Mouse (Mus musculus): ENCODE measurements at regions not wholly inside any gene's neighbourhood (a gene's known extent, or its start where the extent isn't known, plus 50 kb on each side); places are given as distances from the start of the nearest gene placed in this dataset.
"Not testable (repeated sequence)": the region's sequence is repeated elsewhere in the genome, so short reads cannot be mapped to it uniquely, and the experiment has no call there.

DNA sequence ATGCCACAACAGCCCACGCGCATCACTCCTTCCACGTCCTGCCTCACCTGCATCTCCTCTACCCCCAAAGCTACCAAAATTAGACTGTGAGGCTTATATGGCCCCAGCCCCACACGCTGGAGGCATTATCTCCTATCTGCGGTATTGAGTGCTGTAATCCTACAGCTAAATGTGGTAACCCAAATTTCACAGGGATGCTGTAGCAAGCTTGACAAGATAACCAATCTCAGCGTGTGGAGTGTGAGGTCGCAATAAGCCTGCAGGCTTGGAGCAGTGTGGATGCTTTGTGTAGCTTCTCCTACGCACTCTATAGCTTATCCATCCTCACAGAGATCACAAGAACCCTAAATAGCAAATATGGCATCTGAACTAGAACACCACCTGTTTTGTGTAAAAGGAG, 251.2 kb upstream of the Kcnh8 start:
- DNase-seq (ENCODE audit: low spot score in 2 of 2): no peak

DNA sequence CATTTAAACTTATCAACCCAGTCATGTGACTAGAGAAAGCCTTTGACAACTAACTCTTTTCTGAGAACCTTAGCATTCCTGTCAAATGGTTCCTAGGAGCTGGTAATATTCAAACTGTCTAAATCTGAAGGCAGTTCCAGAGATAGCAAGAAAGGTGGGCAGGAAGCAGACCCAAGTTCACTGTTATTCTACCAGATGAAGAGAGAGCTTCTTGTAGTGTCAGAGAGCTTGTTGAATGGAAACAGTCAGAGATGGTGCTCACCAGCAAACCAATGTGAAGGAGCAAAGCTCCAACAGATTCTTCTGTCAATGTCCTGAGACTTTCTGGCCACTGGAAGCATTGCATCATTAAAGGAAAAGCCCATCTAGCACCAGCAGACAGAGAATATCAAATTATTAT, 251.8 kb upstream of the Kcnh8 start:
- no peak for DNase-seq (ENCODE audit: low spot score in 2 of 2)

DNA sequence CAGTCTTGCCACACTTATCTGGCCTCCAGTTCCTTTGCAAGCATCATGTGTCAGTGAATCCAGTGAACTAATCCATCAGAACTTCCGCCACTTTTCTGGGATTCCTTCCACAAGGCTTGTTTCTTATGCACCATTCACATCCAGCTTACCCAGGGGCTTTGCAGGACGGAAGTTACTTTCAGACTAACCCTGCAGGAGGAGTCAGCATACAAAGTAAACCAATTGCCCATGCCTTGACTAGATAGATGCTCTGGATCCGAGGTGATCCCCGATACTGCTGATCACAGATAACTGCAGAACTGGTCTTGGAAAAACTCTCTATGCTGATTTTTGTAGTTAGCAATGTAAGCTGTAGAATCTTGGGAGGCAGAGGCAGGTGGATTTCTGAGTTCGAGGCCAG, 252.6 kb upstream of the Kcnh8 start:
- no peak for DNase-seq (ENCODE audit: low spot score in 2 of 2)

DNA sequence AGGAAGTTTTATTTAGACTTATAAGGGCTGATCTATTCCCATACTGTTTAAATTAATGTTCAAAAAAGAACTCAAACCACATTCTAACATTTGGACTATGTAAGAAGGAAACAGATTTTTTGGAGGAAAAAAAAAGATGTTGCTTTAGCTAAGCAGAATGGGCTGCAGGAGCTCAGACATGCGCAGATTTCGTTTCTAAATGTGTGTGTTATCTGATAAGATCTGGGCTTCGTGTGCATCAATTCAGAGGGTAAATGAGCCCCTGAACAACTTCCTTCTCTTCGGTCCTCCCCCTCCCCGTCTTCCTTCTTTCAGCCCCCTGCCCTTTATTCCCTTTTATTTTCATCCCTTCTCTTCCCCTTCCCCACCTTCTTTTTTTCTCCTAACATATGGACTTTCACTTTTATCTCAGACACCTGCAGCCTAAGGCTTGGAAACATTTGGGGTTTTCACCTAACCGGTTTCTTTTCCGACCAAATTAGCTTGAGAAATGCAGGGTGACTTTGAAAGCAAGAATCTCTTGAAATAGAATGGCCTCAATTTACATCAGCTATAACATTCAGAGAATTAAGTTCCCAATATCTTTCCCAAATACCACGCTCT, 253.9 kb upstream of the Kcnh8 start:
- DNase-seq (ENCODE audit: low spot score in 2 of 2): peak in 1 of 2 experiments; percentile 48

DNA sequence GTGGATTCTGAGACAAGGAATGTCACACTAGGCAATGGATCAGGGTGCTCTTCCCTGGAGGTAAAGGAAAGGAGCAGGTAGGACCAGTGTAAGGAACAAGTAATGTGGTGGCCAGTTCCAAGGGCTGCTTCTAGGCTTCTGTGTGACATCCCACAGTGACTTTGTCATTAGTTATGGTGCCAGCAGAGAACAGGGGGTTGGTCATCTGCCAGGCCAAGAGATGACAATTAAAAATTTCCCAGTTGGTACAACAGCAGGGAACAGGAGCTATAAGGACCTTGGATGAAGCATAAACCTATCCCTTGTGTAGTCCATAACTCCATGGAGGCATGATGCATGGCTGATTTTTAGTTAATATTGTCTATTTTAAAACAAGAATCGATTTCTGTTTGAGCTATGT, 281.9 kb upstream of the Kcnh8 start:
- DNase-seq (ENCODE audit: low spot score in 2 of 2): no peak

DNA sequence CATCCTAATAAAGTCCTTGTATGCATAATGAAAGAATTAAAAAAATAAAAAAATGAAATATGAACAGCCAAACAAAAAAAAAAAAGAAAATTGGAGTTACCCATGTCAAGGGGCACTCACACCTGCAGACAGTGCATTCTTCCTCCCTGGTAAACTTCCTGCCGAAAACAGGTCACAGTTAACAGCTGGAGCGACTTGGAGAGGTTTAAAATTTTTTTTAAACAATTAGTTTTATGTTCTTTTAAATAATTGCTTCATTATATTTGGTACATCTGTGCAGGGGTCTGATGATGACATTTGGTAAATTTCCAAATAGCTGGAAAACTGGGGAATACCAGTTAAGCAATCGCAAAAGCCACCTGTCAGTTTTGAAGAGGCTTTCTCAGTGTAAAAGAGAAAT, 285.5 kb upstream of the Kcnh8 start:
- DNase-seq (ENCODE audit: low spot score in 2 of 2): no peak

DNA sequence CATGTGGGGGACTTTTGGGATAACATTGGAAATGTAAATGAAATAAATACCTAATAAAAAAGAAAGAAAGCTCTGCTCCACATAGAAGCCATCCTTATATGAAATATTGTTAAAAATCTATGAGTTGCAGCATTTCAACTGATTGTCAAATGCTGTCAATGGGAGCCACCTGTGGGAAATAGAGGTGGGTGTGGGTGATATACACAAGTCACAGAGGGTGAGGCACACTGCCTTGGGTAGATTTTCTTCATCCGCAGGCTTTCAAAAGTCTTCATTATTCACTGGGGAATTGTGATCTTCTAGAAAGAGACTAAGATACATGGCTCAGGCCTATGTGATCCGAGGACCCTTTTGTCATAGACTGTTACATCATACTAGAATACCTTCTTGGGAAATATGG, 286.6 kb upstream of the Kcnh8 start:
- DNase-seq (ENCODE audit: low spot score in 2 of 2): no peak

DNA sequence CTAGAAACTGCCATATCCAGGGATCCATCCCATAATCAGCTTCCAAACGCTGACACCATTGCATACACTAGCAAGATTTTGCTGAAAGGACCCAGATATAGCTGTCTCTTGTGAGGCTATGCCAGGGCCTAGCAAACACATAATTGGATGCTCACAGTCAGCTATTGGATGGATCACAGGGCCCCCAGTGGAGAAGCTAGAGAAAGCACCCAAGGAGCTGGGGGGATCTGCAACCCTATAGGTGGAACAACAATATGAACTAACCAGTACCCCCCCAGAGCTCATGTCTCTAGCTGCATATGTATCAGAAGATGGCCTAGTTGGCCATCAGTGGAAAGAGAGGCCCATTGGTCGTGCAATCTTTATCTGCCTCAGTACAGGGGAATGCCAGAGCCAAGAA, 287.1 kb upstream of the Kcnh8 start:
- not testable (repeated sequence) for DNase-seq (ENCODE audit: low spot score in 2 of 2)

DNA sequence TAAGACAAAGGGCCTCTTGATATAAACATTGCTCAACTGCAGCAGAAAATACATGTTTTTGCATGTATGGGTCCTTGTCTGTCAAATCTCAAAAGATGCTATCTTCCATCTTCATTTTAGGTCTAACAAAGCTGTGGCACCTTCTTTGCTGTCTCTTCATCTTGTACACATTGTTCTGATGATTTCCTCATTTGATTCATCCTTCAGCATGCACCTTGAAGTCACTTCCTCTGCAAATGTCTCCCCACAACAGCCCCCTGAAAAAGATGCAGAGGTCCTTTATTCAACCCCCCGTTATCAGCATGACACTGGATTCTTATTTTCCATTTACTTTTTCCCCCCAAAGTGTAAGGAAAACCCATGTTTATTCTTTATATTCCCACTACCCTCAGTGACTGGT, 290.5 kb upstream of the Kcnh8 start:
- DNase-seq (ENCODE audit: low spot score in 2 of 2): no peak

DNA sequence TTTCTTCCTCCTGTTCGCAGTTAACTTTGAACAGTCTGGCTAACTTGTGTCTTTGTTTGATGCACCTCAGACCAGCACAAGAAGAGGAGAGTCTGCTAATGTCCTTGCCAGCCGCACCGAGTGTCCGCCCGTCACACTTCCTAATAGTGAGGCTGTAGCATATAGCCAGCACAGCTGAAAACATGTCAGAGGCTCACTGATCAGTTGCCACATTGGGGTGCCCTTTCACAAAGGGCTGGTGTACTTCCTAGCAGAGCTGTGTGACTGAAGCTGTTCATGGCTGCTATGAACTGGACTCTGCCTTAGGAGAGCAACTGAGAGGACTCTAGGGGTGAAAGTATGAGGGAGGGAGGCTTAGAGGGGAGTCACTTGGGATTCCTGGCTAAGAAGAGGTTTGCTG, 293.7 kb upstream of the Kcnh8 start:
- DNase-seq (ENCODE audit: low spot score in 2 of 2): no peak

DNA sequence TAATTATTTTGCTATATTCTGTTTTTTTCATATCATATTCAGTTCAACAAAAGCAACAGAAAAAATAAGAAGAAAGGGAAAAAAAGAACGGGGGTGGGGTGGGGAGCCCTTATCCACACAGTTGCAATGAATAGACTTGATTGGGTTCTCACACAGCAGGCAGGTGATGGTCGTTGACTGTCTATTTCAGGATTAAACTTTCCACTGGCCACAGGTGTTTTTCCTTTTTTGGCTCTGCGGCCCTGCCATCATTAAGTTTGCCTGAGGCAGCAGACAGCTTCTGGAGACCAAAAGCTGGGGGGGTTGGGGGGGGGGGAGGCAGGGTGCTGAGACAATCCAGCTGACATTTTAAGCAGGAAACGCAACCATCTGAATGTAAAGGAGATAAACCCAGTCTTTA, 298.4 kb upstream of the Kcnh8 start:
- DNase-seq (ENCODE audit: low spot score in 2 of 2): no peak

DNA sequence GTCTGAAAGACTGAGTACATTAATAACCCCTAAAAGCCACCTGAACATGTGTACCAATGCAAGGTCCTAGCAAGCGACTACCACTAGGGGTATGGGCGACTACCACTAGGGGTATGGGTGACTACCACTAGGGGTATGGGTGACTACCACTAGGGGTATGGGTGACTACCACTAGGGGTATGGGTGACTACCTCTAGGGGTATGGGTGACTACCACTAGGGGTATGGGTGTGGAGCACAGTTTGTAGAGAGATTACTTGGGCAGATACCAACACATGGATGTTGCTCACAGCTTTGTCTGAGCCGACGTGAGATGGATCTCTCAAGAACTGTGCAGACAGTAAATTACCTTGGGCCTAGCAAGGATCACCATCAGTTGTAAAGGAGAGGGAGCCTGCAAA, 299.2 kb upstream of the Kcnh8 start:
- DNase-seq (ENCODE audit: low spot score in 2 of 2): no peak

DNA sequence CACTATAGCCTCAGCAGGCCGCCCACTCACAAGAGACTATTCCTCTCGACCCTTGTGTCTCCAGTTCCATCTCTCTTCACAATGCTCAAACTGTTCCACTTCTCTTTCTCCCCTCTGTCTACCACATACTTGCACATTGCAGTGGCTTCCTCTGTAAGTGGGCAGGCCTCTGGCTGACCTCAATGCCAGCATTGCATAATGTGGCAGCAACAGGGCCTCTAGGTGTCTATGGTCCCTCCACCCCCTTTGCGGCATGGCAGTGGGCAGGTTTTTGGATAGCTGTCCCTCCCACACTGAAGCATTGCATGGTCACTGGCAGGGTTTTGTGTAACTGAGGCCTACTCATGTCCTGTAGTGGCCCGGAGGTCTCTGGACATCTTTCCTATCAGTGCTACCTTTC, 302.7 kb upstream of the Kcnh8 start:
- no peak for DNase-seq (ENCODE audit: low spot score in 2 of 2)

DNA sequence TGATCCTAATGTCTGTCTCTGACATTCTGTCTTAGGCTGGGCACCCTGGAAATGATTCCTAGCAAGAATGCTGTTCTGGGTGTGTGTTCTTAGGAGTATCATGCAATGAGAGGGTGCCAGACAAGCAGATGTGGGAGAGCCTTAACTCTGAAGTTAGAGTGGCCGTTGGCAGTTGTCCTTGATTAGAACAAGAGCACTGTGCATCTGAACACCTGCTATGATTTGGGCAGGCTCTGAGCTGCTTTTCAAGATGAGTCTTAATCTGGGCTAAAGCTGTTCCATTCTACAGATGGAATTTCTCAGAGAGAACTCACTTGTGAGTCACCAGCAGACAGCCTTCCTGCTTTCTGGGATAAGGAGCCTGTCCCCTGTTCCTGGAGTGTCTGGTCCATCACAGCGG, 317.1 kb upstream of the Kcnh8 start:
- DNase-seq (ENCODE audit: low spot score in 2 of 2): no peak

DNA sequence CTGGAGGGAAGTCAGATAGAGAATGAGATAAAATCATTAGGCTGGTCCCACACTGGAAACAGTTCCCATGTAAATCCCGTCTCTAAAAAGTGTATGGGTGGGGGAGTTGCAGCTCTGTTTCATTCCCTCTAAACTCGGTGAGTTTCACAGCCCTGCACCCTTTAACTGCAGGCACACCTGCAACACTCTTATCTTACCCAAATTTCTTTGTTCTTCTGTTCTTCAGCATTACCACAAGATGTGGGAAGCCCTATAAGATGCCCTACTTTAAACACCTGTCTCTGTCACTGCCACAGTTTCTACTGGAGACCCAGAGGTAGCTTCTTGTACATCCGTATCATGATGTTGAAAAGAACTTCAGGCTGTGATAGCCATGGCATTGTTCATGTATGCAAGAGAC, 320.2 kb upstream of the Kcnh8 start:
- no peak for DNase-seq (ENCODE audit: low spot score in 2 of 2)

DNA sequence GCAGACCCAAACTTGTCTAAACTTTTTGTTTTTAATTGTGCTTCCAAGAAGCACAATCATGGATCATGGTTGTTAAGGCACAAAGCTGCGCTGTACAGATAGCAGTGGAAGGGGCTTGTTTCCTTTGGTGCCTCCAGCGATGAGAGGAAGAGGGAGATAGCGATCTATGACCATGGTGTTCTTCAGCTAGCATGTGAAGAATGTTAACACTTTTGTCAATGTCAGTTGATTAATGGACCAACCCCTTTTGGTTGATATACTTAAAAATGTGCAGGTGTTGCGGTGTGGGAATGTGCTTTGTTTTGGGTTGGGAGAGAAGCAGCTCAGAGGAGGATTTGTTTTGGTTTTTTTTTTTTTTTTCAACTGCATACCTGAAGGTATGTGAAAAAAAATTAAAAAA, 324.0 kb upstream of the Kcnh8 start:
- no peak for DNase-seq (ENCODE audit: low spot score in 2 of 2)

DNA sequence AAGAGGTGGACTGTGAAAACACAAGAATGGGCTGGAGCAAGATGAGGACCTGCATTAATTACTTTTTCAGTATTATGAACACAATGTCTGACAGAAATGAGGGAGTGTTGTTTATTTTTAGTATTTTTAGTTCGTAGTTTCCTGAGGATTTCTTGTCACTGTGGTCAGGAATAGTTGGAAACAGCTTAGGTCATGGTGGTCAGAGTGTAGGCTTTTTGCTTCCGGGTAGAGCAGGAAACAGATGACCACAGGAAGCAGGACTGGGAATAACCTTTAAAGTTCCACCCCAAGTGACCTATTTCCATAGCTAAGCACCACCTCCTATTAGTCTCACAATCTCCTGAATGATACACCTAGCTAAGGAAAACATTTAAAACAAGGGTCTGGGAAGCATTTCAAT, 333.7 kb upstream of the Kcnh8 start:
- no peak for DNase-seq (ENCODE audit: low spot score in 2 of 2)

DNA sequence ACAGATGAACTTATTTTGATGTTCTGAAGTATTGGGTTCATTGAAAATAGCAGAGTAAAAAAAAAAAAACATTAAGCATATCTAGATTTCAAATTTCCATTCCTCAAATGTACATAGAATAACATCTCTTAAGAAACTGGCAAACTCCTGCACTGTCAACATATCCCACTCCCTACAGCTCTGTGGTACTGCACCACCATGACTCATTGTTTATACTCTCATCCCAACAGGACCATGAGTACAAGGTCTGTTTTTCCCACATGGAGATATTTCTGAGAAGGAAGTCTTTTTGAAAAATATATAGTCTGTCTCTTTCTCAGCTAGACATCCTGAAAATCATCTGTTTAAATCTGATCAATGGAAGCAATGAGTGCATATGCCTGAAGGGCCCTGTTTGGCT, 351.2 kb upstream of the Kcnh8 start:
- DNase-seq (ENCODE audit: low spot score in 2 of 2): peak in 1 of 2 experiments; percentile 2

DNA sequence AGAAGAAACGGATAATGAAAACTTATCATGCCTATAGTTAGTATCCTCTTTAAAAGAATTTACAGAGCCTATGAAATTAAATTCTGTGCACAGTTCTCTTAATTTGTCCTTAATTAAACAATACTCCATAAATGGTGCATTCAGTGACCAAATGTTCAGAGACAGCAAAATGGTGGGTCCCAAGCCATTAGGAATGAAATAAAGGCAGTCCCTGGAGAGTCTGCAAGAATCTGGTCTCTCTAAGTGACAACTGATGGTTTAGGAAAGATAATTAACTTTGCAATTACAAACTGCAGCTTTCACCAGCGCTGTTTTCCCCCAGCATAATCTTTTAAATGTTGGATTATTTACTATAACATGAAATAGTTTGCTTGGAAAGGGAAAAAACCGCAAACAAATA, 376.9 kb upstream of the Kcnh8 start:
- DNase-seq (ENCODE audit: low spot score in 2 of 2): no peak

DNA sequence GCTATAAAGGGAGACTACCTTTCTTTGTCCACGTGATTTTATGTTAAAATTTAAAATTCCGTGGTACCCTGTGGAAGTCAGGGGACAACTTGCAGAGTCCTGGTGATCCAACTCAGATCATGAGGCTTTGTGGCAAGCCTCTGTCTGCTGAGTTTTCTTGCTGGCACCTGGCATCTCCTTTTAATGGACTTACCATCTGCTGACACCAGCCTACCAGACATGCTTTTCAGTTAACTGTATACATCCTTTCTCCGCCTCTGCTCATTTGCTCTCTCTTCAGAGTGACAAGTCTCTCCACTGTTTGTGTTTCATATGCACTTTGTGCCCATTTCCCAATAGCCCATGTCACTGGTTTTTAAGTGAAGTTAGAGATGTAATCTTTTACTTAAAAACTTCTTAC, 382.1 kb upstream of the Kcnh8 start:
- DNase-seq (ENCODE audit: low spot score in 2 of 2): no peak

DNA sequence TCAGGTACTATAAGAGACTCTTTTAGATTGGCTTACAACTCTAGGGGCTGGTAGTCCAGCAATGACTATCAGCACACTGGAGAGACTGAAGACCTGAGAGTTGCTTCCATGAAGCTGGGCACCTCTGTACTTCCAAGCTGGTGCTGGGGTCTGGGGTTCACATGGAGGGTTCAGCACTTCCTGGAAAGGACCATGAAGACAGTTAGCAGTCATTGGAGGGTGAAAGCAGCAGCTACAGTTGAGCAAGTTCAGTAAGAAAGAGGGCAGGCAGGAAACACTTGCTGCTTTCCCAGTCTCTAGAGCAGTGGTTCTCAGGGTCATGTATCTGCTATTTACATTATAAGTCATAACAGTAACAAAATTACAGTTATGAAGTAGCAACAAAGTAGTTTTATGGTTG, 384.3 kb upstream of the Satb1 start:
- no peak for DNase-seq (ENCODE audit: low spot score in 2 of 2)

DNA sequence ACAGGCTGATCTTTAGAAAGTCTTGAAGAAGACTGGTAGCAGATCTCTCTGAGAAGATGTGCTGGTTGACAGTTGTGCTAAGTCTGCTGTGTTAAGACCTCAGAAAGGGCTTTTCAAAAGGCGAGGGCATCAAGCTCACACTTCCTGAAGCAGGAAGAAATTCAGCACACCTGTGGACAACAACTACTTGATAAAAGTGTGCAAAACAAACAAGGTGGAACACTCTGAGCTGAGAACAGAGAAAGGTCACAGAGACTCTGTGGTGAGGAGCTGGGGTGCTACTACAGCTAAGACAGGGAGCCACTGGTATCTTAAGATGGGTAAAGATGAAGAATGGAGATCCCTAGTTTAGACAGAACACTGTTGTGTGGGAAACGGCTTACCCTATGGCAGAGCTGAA, 379.9 kb upstream of the Satb1 start:
- no peak for DNase-seq (ENCODE audit: low spot score in 2 of 2)

DNA sequence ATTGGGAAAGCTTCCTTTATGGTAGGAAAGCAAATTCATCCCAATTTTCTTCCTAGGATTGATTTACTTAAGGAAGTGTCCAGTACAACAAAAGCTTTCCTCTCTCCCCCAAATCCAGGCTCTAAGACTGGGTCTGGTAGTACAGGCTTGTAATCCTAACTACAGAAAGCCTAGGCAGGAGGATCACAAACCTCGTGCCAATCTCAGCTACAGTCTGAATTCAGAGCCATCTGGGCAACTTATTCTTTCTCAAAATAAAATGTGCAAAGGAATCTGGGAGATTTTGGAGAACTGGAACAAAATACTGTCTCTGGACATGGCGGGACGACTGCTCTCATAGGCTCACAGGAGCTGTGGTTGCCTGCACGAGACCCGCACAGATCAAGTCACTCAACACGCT, 377.4 kb upstream of the Satb1 start:
- DNase-seq (ENCODE audit: low spot score in 2 of 2): peak in 1 of 2 experiments; percentile 23

DNA sequence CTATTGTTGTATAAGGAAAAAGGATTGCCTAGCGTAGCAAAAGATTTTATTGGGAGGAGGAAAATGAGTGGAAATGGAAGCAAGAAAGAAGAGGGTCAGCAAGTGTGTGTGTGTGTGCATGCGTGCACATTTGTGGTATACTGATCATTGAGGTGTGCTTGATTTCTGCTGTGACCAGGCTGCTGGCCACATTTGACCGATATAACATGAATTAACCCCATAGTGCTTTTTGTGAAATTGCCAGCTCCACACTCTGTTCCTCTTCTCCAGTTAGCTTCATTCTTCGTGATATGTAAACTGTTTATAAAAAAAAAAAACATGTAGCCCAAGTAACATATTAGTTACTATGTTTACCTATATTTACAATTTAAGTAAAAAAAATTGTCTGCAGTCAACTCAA, 364.6 kb upstream of the Satb1 start:
- DNase-seq (ENCODE audit: low spot score in 2 of 2): no peak

All from layer of hippocampus, adult 18-20 months (tissue).